Mouse (Mus musculus): ENCODE results near the gene Irf7. TPM values are rescaled to one million over a fixed set of nuclear protein-coding genes. Genes with fewer than 3 reads are reported as not detected.

Gene Irf7
- polyA plus RNA-seq (2015; fragmentation: Nextera tagmentation; extraction: Ambion mirVana) = 1.8 and 2.3 TPM in 2 replicates

GRCm38 (mm10) chr7:141265739-141266561, at the start of gene Irf7:
Gene Irf7 (minus strand): TSS chr7:141266481.
- Histone ChIP-seq H3K9me3 (no peaks in the 10 kb centered on the region), H3K4me3 (peak within 1 kb of the TSS; percentile 50), H3K27me3 (no peaks in the 10 kb centered on the region), H3K27ac (no peak within 1 kb of the TSS; the same call in 1 of the 2 replicates), H3K4me1 (peaks cover 19% of the 10 kb centered on the region), H3K36me3 (peaks cover 36% of the 10 kb centered on the region), H3K9ac (peak within 1 kb of the TSS; percentile 70), H3K4me2 (replicated peaks) (peak within 1 kb of the TSS; percentile 84)
- 8% methylated on average over 25 of the region's 25 CpGs for WGBS
- peak; percentile 34; the same call in 1 of the 2 replicates for ATAC-seq (ENCODE audit: low FRiP score, low read depth)

- Histone ChIP-seq H3K36me3 (peaks cover 97% of the 10 kb centered on the region), H3K9ac (no peak overlapping the region), H3K27ac (no peak overlapping the region), H3K4me1 (no peaks in the 10 kb centered on the region), H3K27me3 (no peaks in the 10 kb centered on the region), H3K4me2 (replicated peaks) (no peak overlapping the region), H3K4me3 (no peak overlapping the region), H3K9me3 (no peaks in the 10 kb centered on the region)
- WGBS = 76% methylated on average over 5 of the region's 5 CpGs
- ATAC-seq (ENCODE audit: low FRiP score, low read depth) = no peak
Observed at GRCm38 (mm10) chr7:141315974-141316373, 49.7 kb upstream of the Irf7 start.

GRCm38 (mm10) chr7:141315076-141315475, 48.8 kb upstream of the Irf7 start:
- Histone ChIP-seq H3K27ac (no peak overlapping the region), H3K9ac (no peak overlapping the region), H3K4me2 (replicated peaks) (no peak overlapping the region), H3K27me3 (no peaks in the 10 kb centered on the region), H3K4me3 (no peak overlapping the region), H3K36me3 (peaks cover 97% of the 10 kb centered on the region), H3K9me3 (no peaks in the 10 kb centered on the region), H3K4me1 (no peaks in the 10 kb centered on the region)
- ATAC-seq (ENCODE audit: low FRiP score, low read depth) = no peak
- WGBS = 83% methylated on average over 8 of the region's 8 CpGs

- H3K27ac ChIP-seq = no peak overlapping the region
- H3K9ac ChIP-seq = no peak overlapping the region
- H3K27me3 ChIP-seq = no peaks in the 10 kb centered on the region
- no peak for ATAC-seq (ENCODE audit: low FRiP score, low read depth)
- H3K4me3 ChIP-seq = no peak overlapping the region
- 85% methylated on average over 2 of the region's 2 CpGs for WGBS
- no peak overlapping the region for H3K4me2 ChIP-seq (replicated peaks)
- H3K4me1 ChIP-seq = no peaks in the 10 kb centered on the region
- no peaks in the 10 kb centered on the region for H3K9me3 ChIP-seq
- peaks cover 99% of the 10 kb centered on the region for H3K36me3 ChIP-seq
Observed at GRCm38 (mm10) chr7:141314416-141314815, 48.1 kb upstream of the Irf7 start.

- no peak overlapping the region for H3K4me3 ChIP-seq
- no peaks in the 10 kb centered on the region for H3K27me3 ChIP-seq
- H3K9me3 ChIP-seq = no peaks in the 10 kb centered on the region
- H3K27ac ChIP-seq = no peak overlapping the region
- no peak overlapping the region for H3K4me2 ChIP-seq (replicated peaks)
- H3K9ac ChIP-seq = no peak overlapping the region
- peaks cover 98% of the 10 kb centered on the region for H3K36me3 ChIP-seq
- WGBS = 92% methylated on average over 4 of the region's 4 CpGs
- no peak for ATAC-seq (ENCODE audit: low FRiP score, low read depth)
- H3K4me1 ChIP-seq = no peaks in the 10 kb centered on the region
Observed at GRCm38 (mm10) chr7:141304537-141304936, 38.3 kb upstream of the Irf7 start.

- no peak for ATAC-seq (ENCODE audit: low FRiP score, low read depth)
- 77% methylated on average over 1 of the region's 1 CpGs for WGBS
Observed at GRCm38 (mm10) chr7:141302702-141303268, 36.5 kb upstream of the Irf7 start.

GRCm38 (mm10) chr7:141301386-141301785, 35.1 kb upstream of the Irf7 start:
- Histone ChIP-seq H3K4me2 (replicated peaks) (no peak overlapping the region), H3K9me3 (no peaks in the 10 kb centered on the region), H3K27ac (no peak overlapping the region), H3K4me3 (no peak overlapping the region), H3K9ac (no peak overlapping the region), H3K4me1 (no peaks in the 10 kb centered on the region), H3K27me3 (peaks cover 2% of the 10 kb centered on the region), H3K36me3 (peaks cover 94% of the 10 kb centered on the region)
- 95% methylated on average over 9 of the region's 9 CpGs for WGBS
- no peak for ATAC-seq (ENCODE audit: low FRiP score, low read depth)

More at GRCm38 (mm10) chr7:141302702-141303268, 36.5 kb upstream of the Irf7 start:
- no peaks in the 10 kb centered on the region for H3K9me3 ChIP-seq
- H3K9ac ChIP-seq = no peak overlapping the region
- H3K36me3 ChIP-seq = peaks cover 93% of the 10 kb centered on the region
- no peak overlapping the region for H3K27ac ChIP-seq
- H3K27me3 ChIP-seq = no peaks in the 10 kb centered on the region
- no peak overlapping the region for H3K4me2 ChIP-seq (replicated peaks)
- no peaks in the 10 kb centered on the region for H3K4me1 ChIP-seq
- H3K4me3 ChIP-seq = no peak overlapping the region

GRCm38 (mm10) chr7:141299175-141299574, 32.9 kb upstream of the Irf7 start:
- H3K4me2 ChIP-seq (replicated peaks) = no peak overlapping the region
- H3K4me3 ChIP-seq = no peak overlapping the region
- peaks cover 24% of the 10 kb centered on the region for H3K27me3 ChIP-seq
- 95% methylated on average over 8 of the region's 8 CpGs for WGBS
- no peaks in the 10 kb centered on the region for H3K9me3 ChIP-seq
- H3K9ac ChIP-seq = no peak overlapping the region
- H3K36me3 ChIP-seq = peaks cover 76% of the 10 kb centered on the region
- no peak for ATAC-seq (ENCODE audit: low FRiP score, low read depth)
- peaks cover 5% of the 10 kb centered on the region for H3K4me1 ChIP-seq
- H3K27ac ChIP-seq = no peak overlapping the region

GRCm38 (mm10) chr7:141297926-141298650, 31.8 kb upstream of the Irf7 start:
- Histone ChIP-seq H3K27ac (no peak overlapping the region), H3K9me3 (no peaks in the 10 kb centered on the region), H3K4me2 (replicated peaks) (no peak overlapping the region), H3K36me3 (peaks cover 65% of the 10 kb centered on the region), H3K27me3 (peaks cover 35% of the 10 kb centered on the region), H3K9ac (no peak overlapping the region), H3K4me1 (peaks cover 14% of the 10 kb centered on the region), H3K4me3 (no peak overlapping the region)
- ATAC-seq (ENCODE audit: low FRiP score, low read depth) = no peak
- 84% methylated on average over 3 of the region's 3 CpGs for WGBS

GRCm38 (mm10) chr7:141294479-141294878, 28.2 kb upstream of the Irf7 start:
- Histone ChIP-seq H3K27ac (no peak overlapping the region), H3K27me3 (peaks cover 62% of the 10 kb centered on the region), H3K4me1 (peaks cover 29% of the 10 kb centered on the region), H3K4me3 (peak overlapping the region; percentile 46), H3K9me3 (no peaks in the 10 kb centered on the region), H3K36me3 (peaks cover 31% of the 10 kb centered on the region), H3K9ac (peak overlapping the region; percentile 67), H3K4me2 (replicated peaks) (peak overlapping the region; percentile 81)
- no peak for ATAC-seq (ENCODE audit: low FRiP score, low read depth)
- 7% methylated on average over 22 of the region's 22 CpGs for WGBS

GRCm38 (mm10) chr7:141293852-141294471, 27.7 kb upstream of the Irf7 start:
- peaks cover 25% of the 10 kb centered on the region for H3K36me3 ChIP-seq
- peaks cover 29% of the 10 kb centered on the region for H3K4me1 ChIP-seq
- peak overlapping the region; percentile 46 for H3K4me3 ChIP-seq
- WGBS = 1% methylated on average over 53 of the region's 53 CpGs
- H3K9ac ChIP-seq = peak overlapping the region; percentile 67
- ATAC-seq (ENCODE audit: low FRiP score, low read depth) = 0 out of 2 replicates have a peak, but pooled peaks have one; percentile 18
- H3K4me2 ChIP-seq (replicated peaks) = peak overlapping the region; percentile 81
- peaks cover 62% of the 10 kb centered on the region for H3K27me3 ChIP-seq
- H3K9me3 ChIP-seq = no peaks in the 10 kb centered on the region
- no peak overlapping the region for H3K27ac ChIP-seq

Measured in limb, embryonic 13.5 days (tissue).